Mouse (Mus musculus): ENCODE measurements at regions not wholly inside any gene's neighbourhood (a gene's known extent, or its start where the extent isn't known, plus 50 kb on each side); places are given as distances from the start of the nearest gene placed in this dataset.
A peak's percentile ranks its signal among the peaks of the same experiment; 100 is the strongest.

- Histone ChIP-seq H3K4me2 (ENCODE audit: low read depth, low read length, poor library complexity, severe bottlenecking) (no peak overlapping the region), H3K9ac (replicated peaks; ENCODE audit: low read length, poor library complexity, severe bottlenecking) (no peak overlapping the region), H3K4me3 (ENCODE audit: low read depth, low read length) (no peak overlapping the region), H3K36me3 (ENCODE audit: insufficient read depth, low read length) (no peaks in the 10 kb centered on the region), H3K9me3 (ENCODE audit: low read length) (no peaks in the 10 kb centered on the region), H3K27me3 (ENCODE audit: insufficient read depth, low read length) (no peaks in the 10 kb centered on the region), H3K4me1 (ENCODE audit: insufficient read depth, low read length) (no peaks in the 10 kb centered on the region), H3K27ac (ENCODE audit: low read depth, low read length) (no peak overlapping the region)
- no peak for ATAC-seq (ENCODE audit: low FRiP score)
- no peak for TF ChIP-seq CTCF (IDR thresholded peaks at IDR 0.05)
- DNase-seq (ENCODE audit: low spot score), result no peak
These were observed 732.4 kb downstream of the Nsun3 start for GRCm38 (mm10) chr16:62054182-62054581.

GRCm38 (mm10) chr16:62038049-62038448 is 748.6 kb downstream of the Nsun3 start:
- Histone ChIP-seq H3K9ac (replicated peaks; ENCODE audit: low read length, poor library complexity, severe bottlenecking) (no peak overlapping the region), H3K27ac (ENCODE audit: low read depth, low read length) (no peak overlapping the region), H3K9me3 (ENCODE audit: low read length) (no peaks in the 10 kb centered on the region), H3K4me2 (ENCODE audit: low read depth, low read length, poor library complexity, severe bottlenecking) (no peak overlapping the region), H3K36me3 (ENCODE audit: insufficient read depth, low read length) (no peaks in the 10 kb centered on the region), H3K4me1 (ENCODE audit: insufficient read depth, low read length) (no peaks in the 10 kb centered on the region), H3K27me3 (ENCODE audit: insufficient read depth, low read length) (no peaks in the 10 kb centered on the region), H3K4me3 (ENCODE audit: low read depth, low read length) (no peak overlapping the region)
- 79% methylated on average over 1 of the region's 1 CpGs for WGBS
- DNase-seq (ENCODE audit: low spot score) (no peak), ATAC-seq (ENCODE audit: low FRiP score) (no peak)
- no peak for TF ChIP-seq CTCF (IDR thresholded peaks at IDR 0.05)

GRCm38 (mm10) chr16:61990397-61991070 is 796.1 kb downstream of the Nsun3 start:
- Histone ChIP-seq H3K4me2 (ENCODE audit: low read depth, low read length, poor library complexity, severe bottlenecking) (no peak overlapping the region), H3K4me3 (ENCODE audit: low read depth, low read length) (no peak overlapping the region), H3K9ac (replicated peaks; ENCODE audit: low read length, poor library complexity, severe bottlenecking) (no peak overlapping the region), H3K4me1 (ENCODE audit: insufficient read depth, low read length) (no peaks in the 10 kb centered on the region), H3K9me3 (ENCODE audit: low read length) (no peaks in the 10 kb centered on the region), H3K27me3 (ENCODE audit: insufficient read depth, low read length) (no peaks in the 10 kb centered on the region), H3K27ac (ENCODE audit: low read depth, low read length) (no peak overlapping the region), H3K36me3 (ENCODE audit: insufficient read depth, low read length) (no peaks in the 10 kb centered on the region)
- TF ChIP-seq CTCF (IDR thresholded peaks at IDR 0.05), result no peak
- no peak for ATAC-seq (ENCODE audit: low FRiP score)
- DNase-seq (ENCODE audit: low spot score), result peak; percentile 21
- WGBS, result 7% methylated on average over 1 of the region's 1 CpGs

Measured in midbrain, postnatal 0 days (tissue).